Mouse (Mus musculus): ENCODE results near the gene Tmem207.
"Not testable (repeated sequence)": the region's sequence is repeated elsewhere in the genome, so short reads cannot be mapped to it uniquely, and the experiment has no call there.

- not testable (repeated sequence) for TF ChIP-seq CTCF (IDR thresholded peaks at IDR 0.05; ENCODE audit: extremely low read depth, insufficient read depth, insufficient read length, insufficient replicate concordance); POLR2A (IDR thresholded peaks at IDR 0.05; ENCODE audit: low read depth, low read length)
These were observed 26.9 kb downstream of the Tmem207 start for GRCm38 (mm10) chr16:26499705-26500104.

Data from spleen, adult 2 months (tissue).